8 mouse cellular contexts compared by ENCODE assay signal in the genomic region with DNA sequence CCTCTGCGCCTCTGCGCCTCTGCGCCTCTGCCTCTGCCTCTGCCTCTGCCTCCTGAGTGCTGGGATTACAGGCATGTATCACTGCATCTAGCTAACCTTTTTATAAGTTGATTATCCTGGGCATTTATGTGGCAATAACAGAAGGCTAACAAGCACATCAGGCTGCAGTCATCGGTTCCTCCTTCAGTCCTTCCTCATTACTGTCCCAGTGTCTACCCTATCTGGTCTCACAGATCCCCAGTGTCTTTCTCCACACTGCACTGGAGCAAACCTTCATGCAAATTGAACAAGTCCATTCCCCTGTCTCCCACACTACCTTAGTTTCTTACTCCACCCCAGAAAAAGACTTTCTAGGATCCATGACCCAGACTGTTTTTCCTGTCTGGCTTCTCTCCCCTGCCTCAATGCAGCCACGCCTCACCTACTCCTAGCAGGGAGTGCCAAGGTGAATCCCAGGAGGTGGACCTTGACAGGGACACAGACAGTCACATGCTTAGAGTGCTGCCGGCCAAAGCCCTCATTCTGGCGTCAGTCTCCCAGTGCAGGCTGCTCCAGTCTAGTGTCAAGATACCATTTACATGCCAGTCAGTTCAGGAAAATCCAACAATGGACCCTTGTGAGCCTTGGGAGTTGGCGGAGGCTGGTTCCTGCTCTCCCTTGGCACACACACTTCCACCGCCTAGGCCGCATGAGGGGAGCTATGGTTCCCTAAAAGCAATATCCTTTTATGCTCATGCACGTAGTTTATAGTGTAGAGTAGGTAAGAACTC. TPM values are rescaled to one million over a fixed set of nuclear protein-coding genes. Genes with fewer than 3 reads are reported as not detected.
DNase-seq lines count a peak whose midpoint lies in the region; ATAC-seq and TF ChIP-seq lines count a peak whose summit lies in the region.

No protein-coding gene starts in this region.

- H3K36me3 ChIP-seq in heart, adult 2 months (ENCODE audit: control insufficient read depth, insufficient read depth, low read length) = no peaks in the 10 kb centered on the region
- no peaks in the 10 kb centered on the region for H3K36me3 ChIP-seq in heart, embryonic 13.5 days

- no peak overlapping the region for H3K4me2 ChIP-seq in heart, embryonic 13.5 days

- no peaks in the 10 kb centered on the region for H3K79me2 ChIP-seq in heart, adult 2 months (replicated peaks; ENCODE audit: control insufficient read depth, insufficient read depth, low read length)

- WGBS in heart, adult 2 months = 53% methylated on average over 11 of the region's 11 CpGs
- WGBS in heart, embryonic 13.5 days = 69% methylated on average over 11 of the region's 11 CpGs

- no peaks in the 10 kb centered on the region for H3K9me3 ChIP-seq in heart, embryonic 13.5 days

- no peak for TF ChIP-seq CTCF in heart, adult 2 months (IDR thresholded peaks at IDR 0.05)

- H3K9ac ChIP-seq in heart, adult 2 months (ENCODE audit: low read depth, low read length) = no peak overlapping the region
- H3K9ac ChIP-seq in heart, embryonic 13.5 days = no peak overlapping the region

- no peaks in the 10 kb centered on the region for H3K27me3 ChIP-seq in heart, adult 2 months (ENCODE audit: control insufficient read depth, insufficient read depth, low read length)
- H3K27me3 ChIP-seq in heart, embryonic 13.5 days (replicated peaks) = 0 out of 2 replicates have a peak, but pooled peaks cover under 1% of the 10 kb centered on the region

- intact Hi-C loops in heart, adult 2 months (cut with DNase I) = no loop called here
- intact Hi-C loops in heart, postnatal 36 days (cut with DNase I) = no loop called here

- H3K4me3 ChIP-seq in heart, adult 2 months = no peak overlapping the region
- no peak overlapping the region for H3K4me3 ChIP-seq in heart, embryonic 13.5 days

- ATAC-seq in heart, embryonic 13.5 days (ENCODE audit: extremely low read depth, insufficient number of reproducible peaks, low FRiP score, low TSS enrichment) = no peak
- ATAC-seq in CD4-positive, CD25-positive, alpha-beta regulatory T cell, adult 4 months = no peak

- H3K4me1 ChIP-seq in heart, adult 2 months (ENCODE audit: control insufficient read depth, insufficient read depth, low read length) = peaks cover 1% of the 10 kb centered on the region; the same call in 1 of the 2 replicates
- H3K4me1 ChIP-seq in heart, embryonic 13.5 days = peaks cover 18% of the 10 kb centered on the region

- DNase-seq in heart, adult 2 months = peak; percentile 34 to 53
- DNase-seq in heart, postnatal 36 days = no peak
- peak; percentile 91 for DNase-seq in brain, adult 2 months (ENCODE audit: low read depth, low spot score)
- DNase-seq in layer of hippocampus, postnatal 10 days (ENCODE audit: low spot score in 2 of 2) = peak; percentile 46 to 62
- no peak for DNase-seq in thymus, postnatal 25 days
- no peak for DNase-seq in adrenal gland, postnatal 25 days

- TF ChIP-seq POLR2A in heart, adult 2 months (IDR thresholded peaks at IDR 0.05; ENCODE audit: insufficient read depth, low read depth, low read length) = no peak

- H3K27ac ChIP-seq in heart, adult 2 months = no peak overlapping the region
- H3K27ac ChIP-seq in heart, embryonic 13.5 days (replicated peaks) = peak overlapping the region; percentile 60

- TF ChIP-seq EP300 in heart, adult 2 months (IDR thresholded peaks at IDR 0.05; ENCODE audit: insufficient read depth, low read depth, low read length) = 0 out of 2 replicates have a peak, but pooled peaks have one; percentile 56

RNA-seq across cellular contexts. Expression of gene Tex33, which starts 12.1 kb away (rescaled TPM):
- total RNA-seq in heart, adult 2 months (2021) = not detected
- 0.43 and 0.67 TPM in 2 replicates for polyA plus RNA-seq in heart, adult 2 months (2012; rRNA removed)
- not detected for total RNA-seq in heart, postnatal 36 days (2021)
- not detected in 2 replicates for polyA plus RNA-seq in heart, embryonic 13.5 days (2015; fragmentation: Nextera tagmentation; extraction: Ambion mirVana)
- under 1 TPM in 1 of 2 experiments, not detected in 1; 0.49 TPM for total RNA-seq in layer of hippocampus, postnatal 10 days (2021)
- total RNA-seq in adrenal gland, postnatal 25 days (2021) = not detected in 2 replicates
- polyA plus RNA-seq in CD4-positive, CD25-positive, alpha-beta regulatory T cell, adult 4 months (2017; shearing (Covaris generic)) = not detected

RNA-seq across cellular contexts. Expression of gene Tst, which starts 22.1 kb away (rescaled TPM):
- total RNA-seq in heart, adult 2 months (2021) = 10 to 100 TPM; 19.1 to 23.2 TPM
- 30.3 and 41.7 TPM in 2 replicates for polyA plus RNA-seq in heart, adult 2 months (2012; rRNA removed)
- 10 to 100 TPM; 20.2 to 24.4 TPM for total RNA-seq in heart, postnatal 36 days (2021)
- 12.2 and 14.2 TPM in 2 replicates for polyA plus RNA-seq in heart, embryonic 13.5 days (2015; fragmentation: Nextera tagmentation; extraction: Ambion mirVana)
- 10 to 100 TPM; 43.7 to 55.4 TPM for total RNA-seq in layer of hippocampus, postnatal 10 days (2021)
- total RNA-seq in adrenal gland, postnatal 25 days (2021) = 246 and 299 TPM in 2 replicates
- polyA plus RNA-seq in CD4-positive, CD25-positive, alpha-beta regulatory T cell, adult 4 months (2017; shearing (Covaris generic)) = 1 to 10 TPM; 1.6 to 2.8 TPM

RNA-seq across cellular contexts. Expression of gene Mpst, which starts 22.6 kb away (rescaled TPM):
- total RNA-seq in heart, adult 2 months (2021) = 10 to 100 TPM; 37.5 to 45.9 TPM
- polyA plus RNA-seq in heart, adult 2 months (2012; rRNA removed) = 64.5 and 79.5 TPM in 2 replicates
- 10 to 100 TPM; 40.9 to 42.3 TPM for total RNA-seq in heart, postnatal 36 days (2021)
- 0.99 and 1.9 TPM in 2 replicates for polyA plus RNA-seq in heart, embryonic 13.5 days (2015; fragmentation: Nextera tagmentation; extraction: Ambion mirVana)
- 10 to 100 TPM; 50.5 to 55.2 TPM for total RNA-seq in layer of hippocampus, postnatal 10 days (2021)
- 56.9 and 61.7 TPM in 2 replicates for total RNA-seq in adrenal gland, postnatal 25 days (2021)
- 1 to 10 TPM; 1.2 to 5.7 TPM for polyA plus RNA-seq in CD4-positive, CD25-positive, alpha-beta regulatory T cell, adult 4 months (2017; shearing (Covaris generic))

RNA-seq across cellular contexts. Expression of gene Kctd17, which starts 44.7 kb away (rescaled TPM):
- total RNA-seq in heart, adult 2 months (2021) = 10 to 100 TPM; 18.4 to 24.5 TPM
- 52.5 and 66.1 TPM in 2 replicates for polyA plus RNA-seq in heart, adult 2 months (2012; rRNA removed)
- 10 to 100 TPM; 28.0 to 30.3 TPM for total RNA-seq in heart, postnatal 36 days (2021)
- 22.5 and 23.0 TPM in 2 replicates for polyA plus RNA-seq in heart, embryonic 13.5 days (2015; fragmentation: Nextera tagmentation; extraction: Ambion mirVana)
- 100 to 1,000 TPM; 208 to 216 TPM for total RNA-seq in layer of hippocampus, postnatal 10 days (2021)
- total RNA-seq in adrenal gland, postnatal 25 days (2021) = 73.5 and 84.3 TPM in 2 replicates
- 1 to 10 TPM; 5.1 to 5.5 TPM for polyA plus RNA-seq in CD4-positive, CD25-positive, alpha-beta regulatory T cell, adult 4 months (2017; shearing (Covaris generic))

RNA-seq across cellular contexts. Expression of gene Csf2rb, which starts 58.1 kb away (rescaled TPM):
- total RNA-seq in heart, adult 2 months (2021) = 1 to 10 TPM; 1.6 to 2.2 TPM
- polyA plus RNA-seq in heart, adult 2 months (2012; rRNA removed) = 2.1 and 2.8 TPM in 2 replicates
- 1 to 10 TPM; 2.5 to 2.6 TPM for total RNA-seq in heart, postnatal 36 days (2021)
- polyA plus RNA-seq in heart, embryonic 13.5 days (2015; fragmentation: Nextera tagmentation; extraction: Ambion mirVana) = 0.94 and 1.3 TPM in 2 replicates
- total RNA-seq in layer of hippocampus, postnatal 10 days (2021) = 1 to 10 TPM; 1.5 to 2.4 TPM
- 6.9 and 9.2 TPM in 2 replicates for total RNA-seq in adrenal gland, postnatal 25 days (2021)
- polyA plus RNA-seq in CD4-positive, CD25-positive, alpha-beta regulatory T cell, adult 4 months (2017; shearing (Covaris generic)) = under 1 TPM; 0.08 to 0.63 TPM

Comparison
In these comparisons a context has a peak if more than half of its experiments do, and no peak if none do; other contexts are left out.
1. DNase-seq: peak in heart, adult 2 months (2 of 2), brain, adult 2 months (single experiment) and layer of hippocampus, postnatal 10 days (2 of 2); none in heart, postnatal 36 days (0 of 2), thymus, postnatal 25 days (single experiment) and adrenal gland, postnatal 25 days (single experiment).